ENCODE assay signal across 10 mouse cellular contexts in genomic region chr9:107366644-107367043, GRCm38 (mm10). TPM values are rescaled to one million over a fixed set of nuclear protein-coding genes. Genes with fewer than 3 reads are reported as not detected.
A peak's percentile ranks its signal among the peaks of the same experiment; 100 is the strongest.
DNase-seq lines count a peak whose midpoint lies in the region; ATAC-seq and TF ChIP-seq lines count a peak whose summit lies in the region.
"Had no signal": no experiment of that assay in that cellular context is flagged by ENCODE, and none has a peak within 500 bp of the region (broad histone marks: within the 10 kb centered on the region; RNA-seq: fewer than 3 reads in every experiment).

No protein-coding gene starts in this region.

- no peaks in the 10 kb centered on the region; the same call in 1 of the 2 replicates for H3K4me1 ChIP-seq in forebrain, embryonic 16.5 days (replicated peaks; ENCODE audit: control insufficient read depth, insufficient read depth, low read length)
- H3K4me1 ChIP-seq in midbrain, postnatal 0 days (ENCODE audit: insufficient read depth, low read length) = no peaks in the 10 kb centered on the region

- no peaks in the 10 kb centered on the region for H3K9me3 ChIP-seq in forebrain, embryonic 16.5 days (ENCODE audit: control insufficient read depth, low read length)
- no peaks in the 10 kb centered on the region for H3K9me3 ChIP-seq in midbrain, postnatal 0 days (ENCODE audit: low read length)
- H3K9me3 ChIP-seq: megakaryocyte, embryonic 14.5 days had no signal

- no peaks in the 10 kb centered on the region; the same call in 1 of the 2 replicates for H3K27me3 ChIP-seq in forebrain, embryonic 16.5 days (replicated peaks; ENCODE audit: control insufficient read depth, insufficient read depth, low read length)
- no peaks in the 10 kb centered on the region for H3K27me3 ChIP-seq in midbrain, postnatal 0 days (ENCODE audit: insufficient read depth, low read length)

- no peak overlapping the region for H3K9ac ChIP-seq in forebrain, embryonic 16.5 days (replicated peaks; ENCODE audit: low read depth, low read length)
- no peak overlapping the region for H3K9ac ChIP-seq in midbrain, postnatal 0 days (replicated peaks; ENCODE audit: low read length, poor library complexity, severe bottlenecking)

- DNase-seq in kidney, adult 8-10 months = peak; percentile 26 to 53
- DNase-seq in kidney, adult 11 months = no peak
- peak; percentile 54 for DNase-seq in MEL-GATA-1-ER (ENCODE audit: extremely low read depth, low read depth)
- peak; percentile 68 for DNase-seq in cerebellum, adult 11 months
- peak; percentile 59 to 68 for DNase-seq in layer of hippocampus, postnatal 10 days (ENCODE audit: low spot score in 2 of 2)
- DNase-seq in midbrain, postnatal 0 days (ENCODE audit: low spot score) = peak; percentile 76
- peak; percentile 36 for DNase-seq in thymus, postnatal 25 days

- no peak overlapping the region for H3K4me3 ChIP-seq in forebrain, embryonic 16.5 days (replicated peaks; ENCODE audit: low read length)
- H3K4me3 ChIP-seq in midbrain, postnatal 0 days (ENCODE audit: low read depth, low read length) = no peak overlapping the region
- H3K4me3 ChIP-seq: erythroblast, embryonic 14.5 days; megakaryocyte, embryonic 14.5 days had no signal

- WGBS in forebrain, embryonic 16.5 days = 5% methylated on average over 3 of the region's 3 CpGs
- WGBS in midbrain, postnatal 0 days = 5% methylated on average over 3 of the region's 3 CpGs

- ATAC-seq in forebrain, embryonic 16.5 days = peak; percentile 38
- no peak for ATAC-seq in midbrain, postnatal 0 days (ENCODE audit: low FRiP score)

- H3K36me3 ChIP-seq in forebrain, embryonic 16.5 days (ENCODE audit: control insufficient read depth, insufficient read depth) = no peaks in the 10 kb centered on the region
- H3K36me3 ChIP-seq in midbrain, postnatal 0 days (ENCODE audit: insufficient read depth, low read length) = no peaks in the 10 kb centered on the region

- TF ChIP-seq CTCF in midbrain, postnatal 0 days (IDR thresholded peaks at IDR 0.05) = peak; percentile 96

- no peak overlapping the region for H3K27ac ChIP-seq in forebrain, embryonic 16.5 days (ENCODE audit: low read length)
- H3K27ac ChIP-seq in midbrain, postnatal 0 days (ENCODE audit: low read depth, low read length) = no peak overlapping the region

- H3K4me2 ChIP-seq in forebrain, embryonic 16.5 days (ENCODE audit: low read length) = no peak overlapping the region
- no peak overlapping the region for H3K4me2 ChIP-seq in midbrain, postnatal 0 days (ENCODE audit: low read depth, low read length, poor library complexity, severe bottlenecking)

RNA-seq across cellular contexts. Expression of gene 6430571L13Rik, which starts 26.2 kb away (rescaled TPM):
- 3.3 and 5.4 TPM in 2 replicates for polyA plus RNA-seq in forebrain, embryonic 16.5 days (2015; fragmentation: Nextera tagmentation; extraction: Ambion mirVana)
- total RNA-seq in layer of hippocampus, postnatal 10 days (2021) = 1 to 10 TPM; 2.5 to 3.2 TPM
- total RNA-seq in midbrain, postnatal 0 days (2014; rRNA removed) = 11.0 and 13.6 TPM in 2 replicates
- polyA plus RNA-seq in midbrain, postnatal 0 days (2015; fragmentation: Nextera tagmentation; extraction: Ambion mirVana) = 10.4 and 11.1 TPM in 2 replicates
- polyA plus RNA-seq: erythroblast, embryonic 14.5 days had no signal

RNA-seq across cellular contexts. Expression of gene Hemk1, which starts 28.5 kb away (rescaled TPM):
- 15.6 and 18.8 TPM in 2 replicates for polyA plus RNA-seq in forebrain, embryonic 16.5 days (2015; fragmentation: Nextera tagmentation; extraction: Ambion mirVana)
- total RNA-seq in layer of hippocampus, postnatal 10 days (2021) = 10 to 100 TPM; 14.6 to 19.9 TPM
- 15.8 and 21.3 TPM in 2 replicates for total RNA-seq in midbrain, postnatal 0 days (2014; rRNA removed)
- 15.9 and 19.4 TPM in 2 replicates for polyA plus RNA-seq in midbrain, postnatal 0 days (2015; fragmentation: Nextera tagmentation; extraction: Ambion mirVana)

RNA-seq across cellular contexts. Expression of gene Cacna2d2, which starts 32.8 kb away (rescaled TPM):
- polyA plus RNA-seq in forebrain, embryonic 16.5 days (2015; fragmentation: Nextera tagmentation; extraction: Ambion mirVana) = 3.6 and 5.8 TPM in 2 replicates
- total RNA-seq in layer of hippocampus, postnatal 10 days (2021) = 10 to 100 TPM; 21.4 to 27.2 TPM
- total RNA-seq in midbrain, postnatal 0 days (2014; rRNA removed) = 138 and 191 TPM in 2 replicates
- 8.4 and 9.0 TPM in 2 replicates for polyA plus RNA-seq in midbrain, postnatal 0 days (2015; fragmentation: Nextera tagmentation; extraction: Ambion mirVana)
- polyA plus RNA-seq: erythroblast, embryonic 14.5 days had no signal
